Mouse (Mus musculus) C2C12 (cell line): ENCODE results near the gene Pds5b.

ENCODE experiments used
- CEBPB ChIP-seq: IDR thresholded peaks from one replicate; pipeline ENCODE4 v1.6.1; 2011; ENCODE audit warnings: low read depth, mild to moderate bottlenecking, control low read depth, moderate library complexity
- CTCF ChIP-seq: IDR thresholded peaks from one replicate; pipeline ENCODE4 v1.5.1; 2011; ENCODE audit not compliant: control insufficient read depth, insufficient read depth, insufficient read length
- FOSL1 ChIP-seq: IDR thresholded peaks from one replicate; pipeline ENCODE4 v1.8.0; 2011; ENCODE audit warnings: mild to moderate bottlenecking, low read length; ENCODE audit not compliant: poor library complexity, insufficient read depth, severe bottlenecking
- MAX ChIP-seq: IDR thresholded peaks from one replicate; pipeline ENCODE4 v1.6.1; 2011; ENCODE audit warnings: mild to moderate bottlenecking, control low read depth
- MYOD1 ChIP-seq: IDR thresholded peaks from one replicate; pipeline ENCODE4 v1.6.1; 2011; ENCODE audit warnings: low read depth; ENCODE audit not compliant: control insufficient read depth, insufficient read length
- MYOG ChIP-seq: IDR thresholded peaks from one replicate; pipeline ENCODE4 v1.6.1; 2011; ENCODE audit not compliant: control insufficient read depth, insufficient read length; ENCODE audit errors: extremely low read depth
- USF1 ChIP-seq: IDR thresholded peaks from one replicate; pipeline ENCODE4 v1.6.1; 2011; ENCODE audit warnings: low read depth, mild to moderate bottlenecking, control low read depth, moderate library complexity

DNA sequence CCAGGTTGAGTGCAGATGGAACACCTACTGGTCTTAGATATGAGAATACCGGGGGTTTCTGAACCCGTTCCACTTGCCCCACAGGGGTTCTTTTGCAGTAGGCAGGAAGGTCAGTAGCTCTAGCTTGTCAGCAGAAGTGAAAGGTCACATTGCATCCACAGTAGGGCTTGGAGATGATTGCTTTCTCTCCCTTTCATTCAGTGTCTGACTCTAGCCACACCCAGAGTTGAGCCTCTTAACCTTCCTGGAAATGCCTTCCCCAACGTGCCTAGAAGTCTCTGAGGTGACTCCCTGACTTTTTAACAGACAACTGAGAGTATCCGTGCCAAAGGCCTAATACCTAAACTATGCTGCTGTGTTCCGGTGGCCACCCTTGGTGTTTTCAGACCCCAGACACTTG lies 146.0 kb downstream of the Pds5b start:
- TF ChIP-seq CTCF = no peak
- no peak for TF ChIP-seq CEBPB
- TF ChIP-seq MAX = no peak
- no peak for TF ChIP-seq USF1
- no peak for TF ChIP-seq FOSL1
- TF ChIP-seq MYOG = no peak
- no peak for TF ChIP-seq MYOD1
